Mouse (Mus musculus) lung, postnatal 0 days (tissue): Measurements from ENCODE around the gene Ccsap.

Experiments used
- CTCF ChIP-seq: IDR thresholded peaks from 2 replicates; pipeline ENCODE4 v1.5.1; 2016; ENCODE audit warnings: antibody characterized with exemption, mild to moderate bottlenecking
- EP300 ChIP-seq: IDR thresholded peaks from 2 replicates; pipeline ENCODE4 v1.6.1; 2016; ENCODE audit warnings: antibody characterized with exemption, mild to moderate bottlenecking, control low read depth

DNA sequence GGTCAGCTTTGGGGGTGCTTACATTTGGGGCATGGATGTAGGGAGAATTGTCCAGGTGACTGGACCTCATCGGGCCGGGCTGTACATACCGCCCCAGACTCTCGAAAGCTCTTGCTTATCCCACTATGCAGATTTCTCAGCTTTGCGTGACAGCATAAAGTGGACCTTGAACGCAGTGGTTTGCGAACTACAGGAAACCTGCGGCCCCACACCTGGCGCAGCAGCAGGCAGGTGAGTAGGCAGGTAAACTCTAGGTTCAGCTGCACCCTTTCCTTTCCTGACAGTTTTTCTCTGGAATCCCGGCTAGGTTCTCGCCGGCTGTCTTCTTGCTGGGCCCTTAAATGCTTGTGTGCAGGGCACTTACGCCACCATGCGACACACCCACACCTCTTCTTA lies 36.4 kb upstream of the Ccsap start:
- TF ChIP-seq EP300 (no peak), CTCF (no peak)
